Mouse (Mus musculus): ENCODE results near the gene Cfap65.

The Cfap65 gene

DNA sequence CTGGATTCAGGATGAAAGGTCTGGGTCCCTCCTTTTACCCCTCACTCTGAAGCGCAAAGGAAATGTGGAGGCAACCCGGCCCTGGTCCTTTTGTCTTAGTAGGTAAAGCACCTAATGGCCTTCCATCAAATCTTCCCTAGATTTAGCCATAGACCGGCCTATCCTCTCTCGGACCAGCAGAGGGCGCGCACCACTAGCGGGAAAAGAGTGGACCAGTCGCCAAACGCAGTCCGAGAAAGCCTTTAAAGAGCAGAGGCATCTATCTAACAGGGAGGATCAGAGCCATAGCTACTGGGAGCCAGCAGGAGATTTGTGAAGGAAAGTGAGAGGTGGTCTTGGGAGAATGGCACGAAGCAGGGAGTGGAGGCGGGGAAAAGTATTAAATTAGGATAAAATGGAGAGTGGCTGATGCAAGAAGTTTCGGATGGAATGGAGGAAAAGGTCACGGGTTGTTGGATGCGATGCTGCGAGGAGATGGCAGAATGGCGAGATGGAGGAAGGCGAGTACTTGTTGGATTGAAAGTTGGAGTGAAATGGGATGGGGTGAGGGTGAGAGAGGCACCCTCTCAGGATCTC lies 54.5 kb downstream of the Cfap65 start:
- peak; percentile 62 to 89 for DNase-seq

DNA sequence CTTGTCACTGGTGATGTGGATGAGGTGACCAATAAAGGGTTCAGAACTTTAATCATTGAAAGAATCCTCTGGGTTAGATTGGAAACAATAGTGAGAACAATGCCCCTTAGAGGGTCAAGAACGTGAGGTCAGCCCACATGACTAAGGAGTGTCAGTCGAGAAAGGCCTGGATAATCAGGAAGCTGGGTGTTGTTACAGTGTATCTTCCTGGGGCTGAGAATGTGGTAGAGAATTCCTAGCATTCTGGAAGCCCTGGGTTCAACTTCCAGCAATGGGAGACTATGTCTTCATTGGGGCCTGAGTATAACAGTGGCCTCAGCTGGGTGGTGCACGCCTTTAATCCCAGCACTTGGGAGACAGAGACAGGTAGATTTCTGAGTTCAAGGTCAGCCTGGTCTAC lies 58.2 kb downstream of the Cfap65 start:
- no peak for DNase-seq

DNA sequence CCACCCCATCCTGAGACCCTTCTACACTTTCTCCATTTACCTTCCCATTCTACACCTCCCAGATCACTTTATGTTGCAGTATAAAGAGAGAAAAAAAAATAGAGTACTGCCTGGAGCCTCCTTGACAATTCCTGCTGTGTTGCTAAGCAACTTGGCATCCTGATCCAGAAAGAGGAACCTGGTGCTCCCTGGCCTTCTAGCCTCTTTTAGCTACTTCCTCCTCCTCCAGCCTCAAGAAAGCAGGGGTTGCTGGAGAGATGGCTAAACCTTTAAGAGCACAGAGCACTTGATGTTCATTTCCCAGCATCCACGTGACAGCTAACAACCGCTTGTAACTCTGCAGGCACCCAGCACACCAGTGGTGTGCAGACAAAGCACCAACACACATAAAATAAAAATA lies 63.2 kb downstream of the Cfap65 start:
- DNase-seq: no peak

DNA sequence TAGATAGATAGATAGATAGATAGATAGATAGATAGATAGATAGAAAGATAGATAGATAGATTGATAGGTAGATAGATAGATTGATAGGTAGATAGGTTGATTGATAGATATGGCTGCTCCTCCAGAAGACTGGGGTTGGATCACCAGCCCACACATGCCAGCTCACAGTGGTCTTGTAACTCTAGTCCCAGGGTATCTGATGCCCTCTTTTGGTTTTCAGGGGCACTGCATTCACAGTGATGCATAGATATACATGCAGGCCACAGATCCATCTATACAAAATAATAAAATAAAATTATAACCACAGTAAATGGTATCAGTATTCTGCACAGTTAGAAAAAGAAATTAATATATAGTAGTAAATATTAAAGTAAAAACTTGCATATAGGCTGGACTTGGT lies 73.6 kb downstream of the Cfap65 start:
- DNase-seq: no peak

DNA sequence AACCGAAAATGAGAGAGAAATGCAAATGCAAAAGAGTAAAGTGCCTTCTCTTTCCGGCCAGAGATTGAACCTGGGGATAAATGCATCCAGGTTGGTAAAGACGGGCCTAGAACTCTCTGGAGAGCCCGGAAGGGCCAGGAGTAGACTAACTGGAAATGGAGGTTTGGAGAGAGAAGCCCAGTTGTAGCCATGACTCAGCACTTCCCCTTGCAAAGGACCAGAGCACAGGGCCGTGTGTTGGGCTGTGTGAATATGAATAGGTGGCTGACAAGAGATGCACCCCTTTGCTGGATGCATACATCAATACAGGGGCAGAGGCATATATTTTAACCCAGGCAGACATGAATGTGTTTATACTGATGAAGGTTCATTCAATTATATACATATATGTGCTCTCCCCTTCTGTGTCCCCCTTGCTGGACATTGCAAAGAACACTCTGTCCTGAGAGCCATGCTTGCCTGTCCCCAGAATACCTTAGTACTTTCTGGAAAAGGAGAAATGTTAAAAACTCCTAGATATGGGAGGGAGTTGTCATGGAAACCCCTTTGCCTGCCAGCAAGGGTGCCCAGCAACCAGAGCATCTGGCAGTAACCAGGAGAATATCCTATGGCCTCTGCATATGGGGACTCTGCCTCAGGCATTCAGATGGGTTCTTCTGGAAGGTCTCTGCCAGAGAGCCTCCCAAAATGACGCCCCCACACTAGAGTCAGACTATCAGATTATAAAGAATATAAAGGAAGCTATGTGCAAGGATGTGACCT lies 76.0 kb downstream of the Cfap65 start:
- DNase-seq: no peak

DNA sequence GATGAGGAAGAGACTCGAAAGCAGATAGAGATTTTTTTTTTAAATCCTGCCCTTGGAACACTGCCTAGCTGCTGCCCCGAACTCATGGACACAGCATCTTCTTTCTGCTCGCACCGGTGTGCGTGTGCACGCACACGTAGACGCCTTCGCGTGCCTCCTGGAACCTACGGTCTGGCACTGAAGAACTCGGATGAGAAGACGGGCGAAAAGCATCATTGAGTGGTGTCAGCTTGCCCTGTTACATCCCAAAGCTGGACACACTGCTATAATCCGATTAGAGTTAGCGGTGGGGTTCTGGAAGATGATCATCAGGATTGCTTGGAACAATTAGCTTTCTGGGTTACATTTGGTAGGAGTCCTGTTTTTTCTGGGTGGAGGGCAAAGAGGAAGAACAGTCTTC lies 76.6 kb downstream of the Cfap65 start:
- no peak for DNase-seq

DNA sequence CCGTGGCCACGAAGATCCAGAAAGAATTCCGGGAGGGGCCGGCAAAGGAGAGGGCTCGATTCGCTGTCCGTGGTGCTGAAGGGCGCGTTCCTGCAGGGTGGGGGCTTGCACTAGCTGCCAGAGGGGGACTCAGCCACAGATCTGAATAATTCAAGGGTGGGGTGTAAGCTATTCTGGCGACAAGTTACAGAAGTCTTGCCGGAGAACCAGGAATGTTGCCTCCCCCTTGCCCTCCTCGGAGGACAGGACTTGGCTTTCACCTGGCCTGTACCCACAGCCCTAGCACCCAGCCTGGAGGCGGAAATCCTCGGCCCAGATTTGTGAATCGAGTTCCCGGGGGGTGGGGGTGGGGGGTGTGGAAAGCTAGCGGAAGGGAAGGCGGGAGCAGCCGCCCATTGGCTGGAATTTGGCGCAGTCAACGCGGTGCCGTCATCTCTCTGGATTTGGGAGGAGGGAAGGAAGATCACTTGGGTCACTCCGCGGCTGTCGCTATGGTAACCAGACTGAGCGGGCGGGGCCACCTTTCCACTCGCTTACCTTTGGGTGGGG lies 77.2 kb downstream of the Cfap65 start:
- peak; percentile 32 to 74 for DNase-seq

DNA sequence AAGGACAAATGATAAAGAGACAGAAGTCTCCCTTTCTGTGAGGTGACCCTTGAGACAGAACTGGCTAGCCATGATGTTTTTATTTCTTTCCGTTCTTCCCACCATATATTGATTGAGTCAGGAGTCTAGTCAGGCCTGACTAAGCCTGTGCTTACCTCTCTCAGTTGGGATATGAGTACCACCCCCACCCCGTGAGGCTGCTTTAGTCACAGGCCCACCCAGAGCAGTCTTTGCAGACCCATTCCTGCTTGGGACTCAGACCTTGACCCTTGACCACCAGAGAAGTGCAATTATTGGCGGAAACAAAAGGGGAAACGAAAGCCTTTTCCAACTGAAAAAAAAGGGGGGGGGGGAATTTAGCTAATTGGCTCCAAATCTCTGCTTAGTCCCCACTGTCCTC lies 77.7 kb downstream of the Cfap65 start:
- DNase-seq: no peak

DNA sequence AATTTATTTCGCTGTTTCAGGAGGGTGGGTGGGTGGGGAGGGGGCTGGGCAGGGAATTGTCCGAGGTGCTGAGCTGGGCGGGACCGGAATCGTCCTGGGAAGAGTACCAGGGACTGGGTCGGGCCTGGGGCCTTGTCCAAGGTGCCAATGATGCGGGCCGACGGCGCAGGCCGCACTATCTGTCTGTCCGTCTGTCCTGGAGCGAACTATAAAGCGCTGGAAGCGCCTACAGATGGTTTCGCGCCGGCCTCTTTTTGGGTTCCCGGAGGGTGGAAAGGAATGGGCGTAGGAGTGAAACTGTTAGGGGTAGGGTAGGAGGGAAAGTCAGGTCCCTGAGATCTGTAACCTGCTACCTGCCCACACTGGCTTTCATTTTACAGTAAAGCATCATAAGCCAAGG lies 78.2 kb downstream of the Cfap65 start:
- peak in 1 of 2 experiments; percentile 13 for DNase-seq

DNA sequence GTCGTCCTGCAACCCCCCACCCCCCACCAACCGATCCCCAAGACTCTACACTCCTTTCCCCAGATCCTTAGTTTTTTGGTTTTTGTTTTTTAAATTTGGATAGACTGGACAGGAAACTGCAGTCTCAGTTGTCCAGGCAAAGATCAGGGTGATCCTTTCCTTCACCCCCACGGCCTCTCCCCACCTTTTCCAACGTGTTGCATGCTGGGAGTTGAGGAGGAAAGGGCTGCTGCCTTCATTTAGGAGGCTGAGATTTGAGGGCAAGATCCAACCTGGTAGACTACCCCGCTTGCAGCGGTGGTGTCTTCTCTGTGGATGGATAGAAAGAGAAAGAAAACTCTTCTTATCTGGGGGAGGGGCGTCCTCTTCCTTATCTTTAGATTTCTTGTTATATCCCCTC lies 78.6 kb downstream of the Cfap65 start:
- no peak for DNase-seq

DNA sequence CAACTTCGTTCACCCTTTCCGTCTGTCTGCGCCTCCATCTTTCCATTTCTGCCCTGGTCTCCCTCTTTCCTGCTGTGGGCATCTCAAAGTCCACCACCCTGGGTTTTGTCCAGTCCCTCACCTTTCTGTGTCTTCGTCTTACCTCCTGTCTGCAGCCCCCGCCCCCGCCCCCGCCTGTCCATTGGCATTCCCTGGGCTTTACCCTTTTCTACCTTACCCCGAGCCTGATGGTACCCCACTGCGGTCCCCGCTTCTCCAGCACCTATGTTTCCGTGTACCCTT lies 79.0 kb downstream of the Cfap65 start:
- DNase-seq: no peak

DNA sequence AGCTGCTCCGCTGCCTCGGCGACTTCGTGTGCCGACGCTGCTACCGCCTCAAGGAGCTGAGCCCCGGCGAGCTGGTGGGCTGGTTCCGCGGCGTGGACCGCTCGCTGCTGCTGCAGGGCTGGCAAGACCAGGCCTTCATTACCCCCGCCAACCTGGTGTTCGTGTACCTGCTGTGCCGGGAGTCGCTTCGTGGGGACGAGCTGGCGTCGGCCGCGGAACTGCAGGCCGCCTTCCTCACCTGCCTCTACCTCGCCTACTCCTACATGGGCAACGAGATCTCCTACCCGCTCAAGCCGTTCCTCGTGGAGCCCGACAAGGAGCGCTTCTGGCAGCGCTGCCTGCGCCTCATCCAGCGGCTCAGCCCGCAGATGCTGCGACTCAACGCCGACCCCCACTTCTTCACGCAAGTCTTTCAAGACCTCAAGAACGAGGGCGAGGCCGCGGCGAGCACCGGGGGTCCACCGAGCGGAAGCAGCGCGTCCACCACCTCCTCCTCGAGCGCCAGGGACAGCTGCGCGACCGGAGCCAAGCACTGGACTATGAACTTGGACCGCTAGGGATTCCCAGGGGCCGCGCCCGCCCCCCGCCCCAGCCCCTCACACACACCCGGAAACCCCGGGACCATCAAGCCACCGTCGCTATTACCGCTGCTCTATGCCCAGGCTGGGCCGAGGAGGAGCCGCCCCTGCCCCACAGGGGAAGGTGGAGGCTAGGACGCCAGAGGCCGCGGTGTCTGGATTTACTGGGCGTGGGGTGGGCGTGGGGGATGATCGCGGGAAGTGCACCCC lies 79.6 kb downstream of the Cfap65 start:
- peak in 1 of 2 experiments; percentile 6 for DNase-seq

DNA sequence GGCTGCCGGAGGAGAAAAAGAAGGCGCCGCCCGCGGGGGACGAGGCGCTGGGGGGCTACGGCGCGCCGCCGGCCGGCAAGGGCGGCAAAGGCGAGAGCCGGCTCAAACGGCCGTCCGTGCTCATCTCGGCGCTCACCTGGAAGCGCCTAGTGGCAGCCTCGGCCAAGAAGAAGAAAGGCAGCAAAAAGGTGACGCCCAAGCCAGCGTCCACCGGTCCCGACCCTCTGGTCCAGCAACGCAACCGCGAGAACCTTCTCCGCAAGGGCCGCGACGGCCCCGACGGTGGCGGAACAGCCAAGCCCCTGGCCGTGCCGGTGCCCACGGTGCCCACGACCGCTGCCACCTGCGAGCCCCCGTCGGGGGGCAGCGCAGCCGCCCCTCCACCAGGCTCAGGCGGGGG lies 80.2 kb downstream of the Cfap65 start:
- DNase-seq: peak in 1 of 2 experiments; percentile 12

DNA sequence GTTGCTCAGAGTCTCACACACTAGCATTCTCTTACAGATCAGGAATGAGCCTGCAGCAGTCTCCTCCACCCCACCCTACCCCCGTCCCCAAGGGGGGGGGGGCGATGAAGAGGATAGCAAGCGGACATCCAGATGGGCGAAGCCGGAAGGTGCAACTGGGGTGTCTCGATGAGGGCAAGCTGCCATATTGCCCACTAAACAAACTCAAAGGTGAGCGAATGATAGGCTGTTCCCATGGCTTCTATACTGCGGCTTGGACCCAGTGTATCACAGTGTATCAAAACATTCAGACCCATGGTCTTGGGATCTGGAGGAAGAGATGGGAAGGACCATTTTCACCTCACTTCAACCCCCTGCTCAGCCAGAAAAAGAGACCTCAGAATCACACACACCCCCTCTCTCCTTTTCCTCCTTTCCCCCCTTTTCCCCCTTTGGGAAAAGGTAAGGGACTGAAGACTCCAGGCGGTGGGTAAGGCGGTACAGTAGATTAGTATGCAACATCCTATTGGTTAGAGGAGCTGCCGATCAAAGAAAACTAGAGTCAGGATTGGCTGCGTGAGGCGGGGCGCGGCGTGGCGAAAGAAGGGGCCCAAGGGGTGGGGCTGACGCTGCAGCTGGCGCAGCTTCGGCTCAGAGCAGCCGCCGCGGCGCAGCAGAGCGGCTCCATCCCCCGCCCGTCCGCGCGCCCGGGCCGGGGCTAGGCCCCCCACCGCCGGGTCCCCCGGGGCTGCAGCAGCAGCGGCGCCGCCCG lies 80.9 kb downstream of the Cfap65 start, which contains the start of gene Cdk5r2:
Gene Cdk5r2, plus strand, starts transcription at position 629 of the 751 bp plus-strand sequence.
- DNase-seq: peak; percentile 86 to 87

Data from kidney, postnatal 36 days (tissue).